Mouse (Mus musculus) CH12.LX (cell line): ENCODE results near the gene Kifc5b. TPM values are rescaled to one million over a fixed set of nuclear protein-coding genes. Genes with fewer than 3 reads are reported as not detected.

Experiments
- DNase-seq: peaks from one replicate; pipeline ENCODE4 v3.0.0-alpha.2; 2013; ENCODE audit errors: extremely low read depth
- H3K27ac ChIP-seq: 2 replicates; pipeline ENCODE4 v1.5.1; 2012; ENCODE audit warnings: low read depth, mild to moderate bottlenecking, control low read depth, moderate library complexity; ENCODE audit not compliant: insufficient read depth
- H3K27me3 ChIP-seq: replicated peaks from 2 replicates; pipeline ENCODE3; 2012; ENCODE audit warnings: inconsistent platforms
- H3K36me3 ChIP-seq, 2 experiments: replicated peaks in 1 of 2; 2 replicates each; pipeline versions ENCODE3 to v1.6.1; 2012; ENCODE audit warnings: inconsistent platforms in 1 of 2, low read length in 1 of 2, mild to moderate bottlenecking in 1 of 2, mixed read lengths in 1 of 2, moderate library complexity in 1 of 2; ENCODE audit not compliant: control insufficient read depth in 1 of 2, insufficient read depth in 1 of 2
- H3K4me1 ChIP-seq, 2 experiments: 2 replicates each; pipeline ENCODE4 v1.6.1; 2012; ENCODE audit warnings: inconsistent platforms in 1 of 2, moderate library complexity in 1 of 2; ENCODE audit not compliant: insufficient read depth in 2 of 2, control insufficient read depth in 1 of 2
- H3K4me2 ChIP-seq: 2 replicates; pipeline ENCODE4 v1.6.1; 2012; ENCODE audit warnings: low read depth, mild to moderate bottlenecking, control low read depth; ENCODE audit not compliant: poor library complexity, insufficient read depth, severe bottlenecking
- H3K4me3 ChIP-seq, 3 experiments: fragments of 150-350 bp in 1 of 3; sonication (generic) in 1 of 3; replicated peaks in 1 of 3; 2 replicates each; pipeline versions ENCODE3 to v1.5.1; 2011 to 2012; ENCODE audit warnings: low read depth in 2 of 3, low read length in 2 of 3, mild to moderate bottlenecking in 2 of 3, moderate library complexity in 2 of 3, control low read depth in 1 of 3, improper control_type of control experiment in 1 of 3, inconsistent platforms in 1 of 3, mixed read lengths in 1 of 3; ENCODE audit not compliant: poor library complexity in 1 of 3
- H3K79me2 ChIP-seq: replicated peaks from 2 replicates; pipeline ENCODE4 v1.6.1; 2012; ENCODE audit warnings: mild to moderate bottlenecking, moderate library complexity; ENCODE audit not compliant: control insufficient read depth, poor library complexity, insufficient read depth, severe bottlenecking; ENCODE audit errors: extremely low read depth
- H3K9ac ChIP-seq: 2 replicates; pipeline ENCODE4 v1.6.1; 2012; ENCODE audit warnings: low read depth, mild to moderate bottlenecking, control low read depth, moderate library complexity; ENCODE audit not compliant: insufficient read depth
- H3K9me3 ChIP-seq: replicated peaks from 2 replicates; pipeline ENCODE3; 2012; ENCODE audit warnings: low read length, inconsistent platforms, mixed read lengths
- BHLHE40 ChIP-seq: IDR thresholded peaks from 2 replicates; pipeline ENCODE4 v1.6.1; 2011; ENCODE audit warnings: mild to moderate bottlenecking, low read depth, low read length, improper control_type of control experiment
- CHD1 ChIP-seq: IDR thresholded peaks from 2 replicates; pipeline ENCODE4 v1.6.1; 2012; ENCODE audit warnings: low read depth, low read length, improper control_type of control experiment, inconsistent platforms
- CHD2 ChIP-seq: IDR thresholded peaks from 2 replicates; pipeline ENCODE4 v1.6.1; 2011; ENCODE audit warnings: low read length, improper control_type of control experiment
- CTCF ChIP-seq, 2 experiments: IDR thresholded peaks in 1 of 2; conservative IDR thresholded peaks in 1 of 2; 2 replicates each; pipeline ENCODE4 v1.5.1; 2011 to 2012; ENCODE audit warnings: low read depth in 2 of 2, low read length in 2 of 2, improper control_type of control experiment in 1 of 2, inconsistent platforms in 1 of 2, mild to moderate bottlenecking in 1 of 2, moderate library complexity in 1 of 2
- E2F4 ChIP-seq: IDR thresholded peaks from 2 replicates; pipeline ENCODE4 v1.6.1; 2011; ENCODE audit warnings: low read depth, low read length, improper control_type of control experiment; ENCODE audit not compliant: insufficient replicate concordance
- ELF1 ChIP-seq: IDR thresholded peaks from 2 replicates; pipeline ENCODE4 v1.6.1; 2014; ENCODE audit warnings: low read depth, mild to moderate bottlenecking, inconsistent platforms, low read length, improper control_type of control experiment
- EP300 ChIP-seq: IDR thresholded peaks from 2 replicates; pipeline ENCODE4 v1.6.1; 2011; ENCODE audit warnings: low read length, improper control_type of control experiment
- ETS1 ChIP-seq: conservative IDR thresholded peaks from 2 replicates; pipeline ENCODE4 v1.6.1; 2012; ENCODE audit warnings: low read depth, mild to moderate bottlenecking, inconsistent platforms, low read length, improper control_type of control experiment, moderate library complexity
- GABPA ChIP-seq: IDR thresholded peaks from 2 replicates; pipeline ENCODE4 v1.6.1; 2012; ENCODE audit warnings: low read depth, low read length, improper control_type of control experiment, inconsistent platforms; ENCODE audit not compliant: insufficient replicate concordance
- HCFC1 ChIP-seq: IDR thresholded peaks from 2 replicates; pipeline ENCODE4 v1.6.1; 2012; ENCODE audit warnings: low read depth, mild to moderate bottlenecking, inconsistent platforms, low read length, improper control_type of control experiment
- IRF4 ChIP-seq: IDR thresholded peaks from 2 replicates; pipeline ENCODE4 v1.6.1; 2014; ENCODE audit warnings: low read depth, mild to moderate bottlenecking, inconsistent platforms, low read length, improper control_type of control experiment
- JUN ChIP-seq: IDR thresholded peaks from 2 replicates; pipeline ENCODE4 v1.6.1; 2011; ENCODE audit warnings: low read depth, mild to moderate bottlenecking, low read length, improper control_type of control experiment, moderate library complexity; ENCODE audit not compliant: insufficient read depth
- JUND ChIP-seq: conservative IDR thresholded peaks from 2 replicates; pipeline ENCODE4 v1.6.1; 2011; ENCODE audit warnings: low read depth, low read length, improper control_type of control experiment
- KAT2A ChIP-seq: IDR thresholded peaks from 2 replicates; pipeline ENCODE4 v1.6.1; 2012; ENCODE audit warnings: low read length, improper control_type of control experiment, inconsistent platforms; ENCODE audit not compliant: insufficient replicate concordance
- MAFK ChIP-seq: IDR thresholded peaks from 2 replicates; pipeline ENCODE4 v1.6.1; 2011; ENCODE audit warnings: low read length, improper control_type of control experiment; ENCODE audit not compliant: insufficient replicate concordance
- MAX ChIP-seq: IDR thresholded peaks from 2 replicates; pipeline ENCODE4 v1.6.1; 2011; ENCODE audit warnings: low read length, improper control_type of control experiment
- MAZ ChIP-seq: IDR thresholded peaks from 2 replicates; pipeline ENCODE4 v1.6.1; 2012; ENCODE audit warnings: low read depth, mild to moderate bottlenecking, inconsistent platforms, low read length, improper control_type of control experiment, moderate library complexity
- MEF2A ChIP-seq: IDR thresholded peaks from 2 replicates; pipeline ENCODE4 v1.6.1; 2014; ENCODE audit warnings: low read depth, mild to moderate bottlenecking, inconsistent platforms, low read length, improper control_type of control experiment, borderline replicate concordance
- MXI1 ChIP-seq: IDR thresholded peaks from 2 replicates; pipeline ENCODE4 v1.6.1; 2011; ENCODE audit warnings: mild to moderate bottlenecking, low read depth, low read length, improper control_type of control experiment
- MYC ChIP-seq: IDR thresholded peaks from 2 replicates; pipeline ENCODE4 v1.6.1; 2011; ENCODE audit warnings: low read depth, mild to moderate bottlenecking, improper control_type of control experiment, low read length
- NELFE ChIP-seq: IDR thresholded peaks from 2 replicates; pipeline ENCODE4 v1.6.1; 2011; ENCODE audit warnings: low read depth, low read length, improper control_type of control experiment
- NRF1 ChIP-seq: IDR thresholded peaks from 2 replicates; pipeline ENCODE4 v1.6.1; 2014; ENCODE audit warnings: low read depth, mild to moderate bottlenecking, inconsistent platforms, low read length, improper control_type of control experiment, moderate library complexity
- PAX5 ChIP-seq: IDR thresholded peaks from 2 replicates; pipeline ENCODE4 v1.6.1; 2012; ENCODE audit warnings: low read length, inconsistent platforms, mixed read lengths
- POLR2A ChIP-seq: IDR thresholded peaks from 2 replicates; pipeline ENCODE4 v1.6.1; 2011; ENCODE audit warnings: low read depth, mild to moderate bottlenecking, improper control_type of control experiment, low read length
- POLR2AphosphoS2 ChIP-seq: IDR thresholded peaks from 2 replicates; pipeline ENCODE4 v1.6.1; 2011; ENCODE audit warnings: low read depth, low read length, improper control_type of control experiment
- RAD21 ChIP-seq: IDR thresholded peaks from 2 replicates; pipeline ENCODE4 v1.6.1; 2011; ENCODE audit warnings: low read depth, mild to moderate bottlenecking, low read length, improper control_type of control experiment, moderate library complexity
- RCOR1 ChIP-seq: conservative IDR thresholded peaks from 2 replicates; pipeline ENCODE4 v1.6.1; 2012; ENCODE audit warnings: low read depth, mild to moderate bottlenecking, inconsistent platforms, low read length, improper control_type of control experiment
- SIN3A ChIP-seq: IDR thresholded peaks from 2 replicates; pipeline ENCODE4 v1.6.1; 2012; ENCODE audit warnings: low read length, improper control_type of control experiment, inconsistent platforms
- SMC3 ChIP-seq: IDR thresholded peaks from 2 replicates; pipeline ENCODE4 v1.6.1; 2011; ENCODE audit warnings: low read depth, low read length, improper control_type of control experiment
- TBP ChIP-seq: conservative IDR thresholded peaks from 2 replicates; pipeline ENCODE4 v1.6.1; 2011; ENCODE audit warnings: low read depth, low read length, improper control_type of control experiment
- TCF12 ChIP-seq: IDR thresholded peaks from 2 replicates; pipeline ENCODE4 v1.6.1; 2014; ENCODE audit warnings: low read depth, mild to moderate bottlenecking, inconsistent platforms, low read length, improper control_type of control experiment
- UBTF ChIP-seq: IDR thresholded peaks from 2 replicates; pipeline ENCODE4 v1.6.1; 2012; ENCODE audit warnings: low read depth, mild to moderate bottlenecking, inconsistent platforms, low read length, improper control_type of control experiment, moderate library complexity
- USF1 ChIP-seq: IDR thresholded peaks from 2 replicates; pipeline ENCODE4 v1.6.1; 2014; ENCODE audit warnings: low read depth, mild to moderate bottlenecking, inconsistent platforms, low read length, improper control_type of control experiment
- USF2 ChIP-seq: conservative IDR thresholded peaks from 2 replicates; pipeline ENCODE4 v1.6.1; 2011; ENCODE audit warnings: low read depth, low read length, improper control_type of control experiment
- ZC3H11A ChIP-seq: IDR thresholded peaks from 2 replicates; pipeline ENCODE4 v1.6.1; 2012; ENCODE audit warnings: low read depth, mild to moderate bottlenecking, inconsistent platforms, low read length, improper control_type of control experiment
- ZKSCAN1 ChIP-seq: IDR thresholded peaks from 2 replicates; pipeline ENCODE4 v1.6.1; 2012; ENCODE audit warnings: low read depth, inconsistent platforms, low read length, improper control_type of control experiment, borderline replicate concordance
- ZMIZ1 ChIP-seq: IDR thresholded peaks from 2 replicates; pipeline ENCODE4 v1.6.1; 2012; ENCODE audit warnings: low read depth, mild to moderate bottlenecking, inconsistent platforms, low read length, improper control_type of control experiment
- ZNF384 ChIP-seq: IDR thresholded peaks from 2 replicates; pipeline ENCODE4 v1.6.1; 2012; ENCODE audit warnings: low read depth, low read length, improper control_type of control experiment, inconsistent platforms
- dilution Hi-C: fragments of 300-500 bp; cut with MboI; formaldehyde crosslinking; loops from 2 replicates; pipeline ENCODE4 v1.14.3; 2020; ENCODE audit warnings: low sequenced_read_pairs; ENCODE audit not compliant: extremely low pct_unique_long_range_greater_than_20kb, extremely low pct_ligation_motif_present
- in situ Hi-C: fragments of 300-500 bp; cut with MboI; formaldehyde crosslinking; loops from 3 replicates; pipeline ENCODE4 v1.14.3; 2019; ENCODE audit warnings: low sequenced_read_pairs, low pct_ligation_motif_present, low pct_unique_long_range_greater_than_20kb, mixed read lengths
- polyA plus RNA-seq: library from polyadenylated mRNA; unstranded; fragments of >175 nt; gene quantifications from 2 replicates; pipeline ENCODE4 v1.2.1, GENCODE M21; 2012; ENCODE audit warnings: low read depth; ENCODE audit not compliant: insufficient read length
- total RNA-seq, 2 experiments: library from RNA; depleted of rRNA; stranded (reverse); fragments of 300-350 nt in 1 of 2; fragments of >200 nt in 1 of 2; gene quantifications; 2 replicates each; pipeline ENCODE4 v1.2.3; 2012 to 2014

The Kifc5b gene
- total and polyA plus RNA-seq, 3 experiments: 12.1 to 26.9 (median 22.2) TPM

DNA sequence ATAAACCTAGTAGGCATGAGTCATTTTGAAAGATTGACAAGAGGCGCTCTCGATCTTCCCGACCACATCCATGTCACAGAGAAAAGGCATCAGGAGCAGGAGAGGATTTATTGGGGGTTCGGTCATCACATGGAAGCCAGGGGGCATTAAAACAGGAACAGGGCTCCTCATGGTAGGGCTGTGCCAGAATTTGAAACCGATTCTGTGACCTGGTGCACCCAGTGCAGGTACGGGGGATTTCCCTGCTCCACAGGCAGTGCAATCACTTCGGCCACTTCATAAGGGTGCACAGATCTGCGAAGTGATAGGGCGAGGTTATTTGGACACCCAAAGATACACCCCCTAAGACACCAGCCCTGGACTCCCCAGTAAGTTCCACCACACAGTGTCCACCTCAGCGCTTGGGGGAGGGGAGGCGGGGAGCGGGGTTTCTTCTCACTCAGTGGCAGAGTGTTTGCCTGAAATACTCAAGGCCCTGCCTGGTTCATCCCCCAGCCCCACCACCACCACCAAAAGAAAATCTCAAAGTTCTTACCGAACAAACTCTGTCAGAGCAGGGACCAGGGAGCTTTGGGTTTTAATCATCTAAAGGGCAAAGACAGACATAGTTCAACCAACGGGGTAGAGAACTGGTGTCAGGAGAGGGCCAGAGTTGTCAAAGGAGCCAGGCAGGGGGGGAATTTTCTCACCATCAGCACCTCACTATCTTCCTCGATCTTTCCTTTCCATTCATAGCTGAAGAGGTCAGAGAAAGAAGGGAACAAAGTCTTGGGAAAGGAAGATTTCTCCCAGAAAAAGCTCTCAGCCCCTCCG, 21.2 kb downstream of the Kifc5b start:
- Histone ChIP-seq H3K4me3 (peak overlapping the region; percentile 78 to 79 (median 78)), H3K36me3 (peaks cover 30 to 39% of the 10 kb centered on the region in 2 experiments), H3K79me2 (peaks cover 6% of the 10 kb centered on the region), H3K9me3 (no peaks in the 10 kb centered on the region), H3K27me3 (peaks cover 8% of the 10 kb centered on the region), H3K27ac (0 out of 2 replicates have a peak overlapping the region, but pooled peaks have one; percentile 29), H3K4me2 (peak overlapping the region; percentile 91), H3K9ac (peak overlapping the region; percentile 76), H3K4me1 (peaks cover 2 to 41% of the 10 kb centered on the region in 2 experiments; a peak in 3 of 4 replicates)
- in situ Hi-C loops (no loop called here), dilution Hi-C loops (no loop called here)
- DNase-seq: peak; percentile 40
- TF ChIP-seq KAT2A (no peak), MEF2A (no peak), EP300 (peak; percentile 50; the same call in 1 of the 2 replicates), CHD1 (no peak), NRF1 (no peak), RAD21 (no peak), ZKSCAN1 (no peak), JUN (no peak), GABPA (no peak), SMC3 (no peak), IRF4 (peak; percentile 58), ELF1 (0 out of 2 replicates have a peak, but pooled peaks have one; percentile 25), SIN3A (peak; percentile 29; the same call in 1 of the 2 replicates), HCFC1 (no peak; the same call in 1 of the 2 replicates), PAX5 (no peak), CTCF (conservative IDR thresholded peaks at IDR 0.05 in 1 of 2, IDR thresholded peaks at IDR 0.05 in 1 of 2; ENCODE audit: low read depth in 2 of 2, low read length in 2 of 2) (no peak), MAX (peak; percentile 57; the same call in 1 of the 2 replicates), ZMIZ1 (no peak), MYC (peak; percentile 74; the same call in 1 of the 2 replicates), MAZ (no peak), ZNF384 (no peak), JUND (peak; percentile 63), TBP (no peak), UBTF (no peak), RCOR1 (no peak), E2F4 (no peak), POLR2AphosphoS2 (peak; percentile 32; the same call in 1 of the 2 replicates), MXI1 (peak; percentile 53; the same call in 1 of the 2 replicates), ETS1 (no peak), ZC3H11A (no peak), MAFK (no peak), POLR2A (no peak), USF2 (no peak), CHD2 (0 out of 2 replicates have a peak, but pooled peaks have one; percentile 9), NELFE (no peak), USF1 (no peak), TCF12 (no peak), BHLHE40 (no peak)
